ENCODE assay signal across 16 mouse cellular contexts in genomic region chr1:55106919-55107585, GRCm38 (mm10).
"Had no signal": no experiment of that assay in that cellular context is flagged by ENCODE, and none has a peak within 500 bp of the region (broad histone marks: within the 10 kb centered on the region; RNA-seq: fewer than 3 reads in every experiment).

No protein-coding gene starts in this region.

- H3K9me3 ChIP-seq: kidney, embryonic 15.5 days; limb, embryonic 15.5 days; lung, embryonic 15.5 days; midbrain, embryonic 15.5 days; neural tube, embryonic 12.5 days had no signal

- H3K27ac ChIP-seq: kidney, embryonic 15.5 days; limb, embryonic 15.5 days; lung, embryonic 15.5 days; macrophage; midbrain, embryonic 15.5 days; neural tube, embryonic 12.5 days had no signal

- H3K27me3 ChIP-seq: kidney, embryonic 15.5 days; limb, embryonic 15.5 days; lung, embryonic 15.5 days; megakaryocyte, embryonic 14.5 days; midbrain, embryonic 15.5 days; neural tube, embryonic 12.5 days had no signal

- DNase-seq: kidney, adult 2 months; kidney, postnatal 14 days; layer of hippocampus, postnatal 36 days; lung, postnatal 14 days; right cerebral cortex, postnatal 4 days; spleen, adult 18-20 months; thymus, adult 2 months; thymus, postnatal 25 days had no signal

- ATAC-seq: midbrain, embryonic 15.5 days had no signal

- H3K9ac ChIP-seq: kidney, embryonic 15.5 days; limb, embryonic 15.5 days; lung, embryonic 15.5 days; midbrain, embryonic 15.5 days; neural tube, embryonic 12.5 days had no signal

- H3K4me2 ChIP-seq: kidney, embryonic 15.5 days; limb, embryonic 15.5 days; lung, embryonic 15.5 days; midbrain, embryonic 11.5 days; midbrain, embryonic 15.5 days; neural tube, embryonic 12.5 days had no signal

- H3K4me1 ChIP-seq: kidney, embryonic 15.5 days; limb, embryonic 15.5 days; lung, embryonic 15.5 days; megakaryocyte, embryonic 14.5 days; midbrain, embryonic 15.5 days; neural tube, embryonic 12.5 days had no signal

- H3K4me3 ChIP-seq: kidney, embryonic 15.5 days; limb, embryonic 15.5 days; lung, embryonic 15.5 days; megakaryocyte, embryonic 14.5 days; midbrain, embryonic 15.5 days; neural tube, embryonic 12.5 days had no signal

- H3K36me3 ChIP-seq: kidney, embryonic 15.5 days; limb, embryonic 15.5 days; lung, embryonic 15.5 days; midbrain, embryonic 15.5 days; neural tube, embryonic 12.5 days had no signal
